In the genomic region with DNA sequence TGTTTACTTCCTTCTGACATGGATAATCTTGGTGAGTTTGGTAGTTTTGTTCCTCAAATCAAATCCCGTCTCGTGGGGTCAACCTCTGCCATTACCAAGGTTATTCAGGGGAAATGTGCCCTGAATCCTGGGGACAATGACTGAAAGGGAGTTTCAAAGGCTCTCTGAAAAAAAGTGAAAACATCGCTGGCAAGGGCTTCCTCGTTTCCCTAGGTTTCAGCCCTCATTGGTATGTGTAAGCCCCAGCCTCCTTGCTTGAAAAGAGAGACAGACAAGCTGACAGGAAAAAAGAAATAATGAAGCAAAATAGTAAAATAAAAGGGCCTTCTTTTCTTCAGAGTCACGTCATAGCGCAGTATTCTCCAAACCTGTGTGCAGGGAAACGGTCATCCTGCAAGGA, we compare ENCODE assay signal across 27 mouse cellular contexts. TPM values are rescaled to one million over a fixed set of nuclear protein-coding genes. Genes with fewer than 3 reads are reported as not detected.
"Had no signal": no experiment of that assay in that cellular context is flagged by ENCODE, and none has a peak within 500 bp of the region (broad histone marks: within the 10 kb centered on the region; RNA-seq: fewer than 3 reads in every experiment).

No protein-coding gene starts in this region.

- H3K27ac ChIP-seq: limb, embryonic 10.5 days; limb, embryonic 13.5 days; liver, embryonic 14.5 days; macrophage; midbrain, embryonic 13.5 days; neural tube, embryonic 13.5 days; stomach, postnatal 0 days had no signal

- DNase-seq: kidney, adult 18-20 months; kidney, adult 9 months; kidney, postnatal 14 days; kidney, postnatal 4 days; layer of hippocampus, adult 9-11 months; layer of hippocampus, postnatal 36 days; liver; liver, postnatal 0 days; lung, embryonic 14.5 days; retina, postnatal 1 day; right cerebral cortex, postnatal 25 days; thymus, adult 2 months; thymus, postnatal 14 days; thymus, postnatal 4 days had no signal

- ATAC-seq: intestine, embryonic 16.5 days; liver, postnatal 0 days; lung, postnatal 0 days; midbrain, embryonic 13.5 days had no signal

- H3K4me3 ChIP-seq: limb, embryonic 10.5 days; limb, embryonic 13.5 days; midbrain, embryonic 13.5 days; myocyte; neural tube, embryonic 13.5 days had no signal

- H3K9me3 ChIP-seq: limb, embryonic 10.5 days; limb, embryonic 13.5 days; midbrain, embryonic 13.5 days; neural tube, embryonic 13.5 days had no signal

- H3K4me1 ChIP-seq: limb, embryonic 13.5 days; midbrain, embryonic 13.5 days; neural tube, embryonic 13.5 days had no signal

- H3K9ac ChIP-seq: limb, embryonic 13.5 days; liver, embryonic 14.5 days; liver, postnatal 0 days; lung, embryonic 14.5 days; midbrain, embryonic 13.5 days; neural tube, embryonic 13.5 days had no signal

- H3K27me3 ChIP-seq: midbrain, embryonic 13.5 days; neural tube, embryonic 13.5 days had no signal

- H3K36me3 ChIP-seq: limb, embryonic 10.5 days; limb, embryonic 13.5 days; midbrain, embryonic 13.5 days; neural tube, embryonic 13.5 days had no signal

- H3K4me2 ChIP-seq: limb, embryonic 13.5 days; lung, embryonic 14.5 days; midbrain, embryonic 13.5 days; neural tube, embryonic 13.5 days had no signal

RNA-seq across cellular contexts. Expression of a gene that starts 9.5 kb away (rescaled TPM):
- total RNA-seq: megakaryocyte, adult 5-6 weeks; monocyte, adult 5-6 weeks; neutrophil, adult 5-6 weeks had no signal
- polyA plus RNA-seq: liver, postnatal 0 days; lung, embryonic 14.5 days; macrophage; myocyte had no signal
